Mouse (Mus musculus) retina, postnatal 7 days (tissue): Measurements from ENCODE around the gene Plod2.

Source experiments
- DNase-seq: peaks from one replicate; pipeline ENCODE4 v3.0.0-alpha.2; 2012; ENCODE audit warnings: low read depth, low spot score

Plod2 gene

GRCm38 (mm10) chr9:92601551-92601950 is 59.5 kb downstream of the Plod2 start:
- no peak for DNase-seq

GRCm38 (mm10) chr9:92603541-92603940 is 61.5 kb downstream of the Plod2 start:
- no peak for DNase-seq

- peak; percentile 31 for DNase-seq
These were observed 68.7 kb downstream of the Plod2 start for GRCm38 (mm10) chr9:92610628-92611267.

GRCm38 (mm10) chr9:92612641-92613040 is 70.6 kb downstream of the Plod2 start:
- DNase-seq = no peak

GRCm38 (mm10) chr9:92613206-92613605 is 71.2 kb downstream of the Plod2 start:
- no peak for DNase-seq

- DNase-seq = no peak
These were observed 74.4 kb downstream of the Plod2 start for GRCm38 (mm10) chr9:92616418-92616817.

- no peak for DNase-seq
These were observed 75.4 kb downstream of the Plod2 start for GRCm38 (mm10) chr9:92617376-92617775.

- DNase-seq = no peak
These were observed 78.1 kb downstream of the Plod2 start for GRCm38 (mm10) chr9:92620088-92620487.

GRCm38 (mm10) chr9:92621246-92621645 is 79.2 kb downstream of the Plod2 start:
- DNase-seq = no peak

- no peak for DNase-seq
These were observed 79.9 kb downstream of the Plod2 start for GRCm38 (mm10) chr9:92621878-92622282.

- DNase-seq = no peak
These were observed 92.8 kb downstream of the Plod2 start for GRCm38 (mm10) chr9:92634792-92635191.

- DNase-seq = no peak
These were observed 97.3 kb downstream of the Plod2 start for GRCm38 (mm10) chr9:92639200-92639897.

- DNase-seq = no peak
These were observed 99.7 kb downstream of the Plod2 start for GRCm38 (mm10) chr9:92641717-92642116.
